Mouse (Mus musculus): ENCODE measurements at regions not wholly inside any gene's neighbourhood (a gene's known extent, or its start where the extent isn't known, plus 50 kb on each side); places are given as distances from the start of the nearest gene placed in this dataset.

DNA sequence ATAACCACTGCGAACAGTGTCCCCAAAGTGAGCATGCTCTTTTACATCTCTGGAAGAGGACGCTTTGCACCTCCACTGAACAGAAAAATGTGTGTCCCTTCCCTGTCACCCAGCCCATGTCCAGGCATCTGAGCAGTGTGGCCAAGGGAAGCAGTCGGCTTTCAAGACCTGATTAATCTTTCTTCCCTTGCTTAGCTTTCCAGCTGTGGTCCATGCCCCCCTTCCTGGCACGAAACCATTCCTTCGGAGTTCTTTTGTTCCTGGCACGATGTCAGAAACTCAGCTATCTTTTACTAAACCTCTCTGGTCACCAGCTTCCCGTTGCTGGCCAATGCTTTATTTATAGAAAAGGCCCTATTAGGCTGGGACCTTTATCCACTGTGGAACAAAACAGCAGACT is 654.5 kb upstream of the Gm19410 start:
- Histone ChIP-seq H3K9me3 (ENCODE audit: control insufficient read depth, low read length) (no peaks in the 10 kb centered on the region; the same call in 1 of the 2 replicates), H3K36me3 (ENCODE audit: control insufficient read depth, insufficient read depth, low read length) (no peaks in the 10 kb centered on the region), H3K27me3 (ENCODE audit: control insufficient read depth, insufficient read depth, low read length) (no peaks in the 10 kb centered on the region), H3K4me3 (ENCODE audit: low read depth, low read length) (no peak overlapping the region), H3K4me1 (ENCODE audit: control insufficient read depth, insufficient read depth, low read length) (no peaks in the 10 kb centered on the region), H3K4me2 (ENCODE audit: low read depth, severe bottlenecking) (no peak overlapping the region), H3K27ac (replicated peaks; ENCODE audit: low read depth, low read length) (no peak overlapping the region), H3K9ac (ENCODE audit: low read length) (no peak overlapping the region)
- ATAC-seq (ENCODE audit: insufficient number of reproducible peaks, low FRiP score, low TSS enrichment, low read depth), result no peak
- DNase-seq (ENCODE audit: low spot score), result no peak
- 87% methylated on average over 7 of the region's 7 CpGs for WGBS

- no peak for DNase-seq (ENCODE audit: low spot score)
- no peak overlapping the region for H3K9ac ChIP-seq (ENCODE audit: low read length)
- no peaks in the 10 kb centered on the region for H3K4me1 ChIP-seq (ENCODE audit: control insufficient read depth, insufficient read depth, low read length)
- no peaks in the 10 kb centered on the region for H3K36me3 ChIP-seq (ENCODE audit: control insufficient read depth, insufficient read depth, low read length)
- 59% methylated on average over 7 of the region's 7 CpGs for WGBS
- H3K27me3 ChIP-seq (ENCODE audit: control insufficient read depth, insufficient read depth, low read length), result no peaks in the 10 kb centered on the region
- no peaks in the 10 kb centered on the region; the same call in 1 of the 2 replicates for H3K9me3 ChIP-seq (ENCODE audit: control insufficient read depth, low read length)
- H3K27ac ChIP-seq (replicated peaks; ENCODE audit: low read depth, low read length), result no peak overlapping the region
- ATAC-seq (ENCODE audit: insufficient number of reproducible peaks, low FRiP score, low TSS enrichment, low read depth), result no peak
- no peak overlapping the region for H3K4me2 ChIP-seq (ENCODE audit: low read depth, severe bottlenecking)
- no peak overlapping the region for H3K4me3 ChIP-seq (ENCODE audit: low read depth, low read length)
These were observed 652.9 kb upstream of the Gm19410 start for GRCm38 (mm10) chr8:35112591-35113265.

GRCm38 (mm10) chr8:35114031-35114430 is 651.6 kb upstream of the Gm19410 start:
- Histone ChIP-seq H3K9ac (ENCODE audit: low read length) (no peak overlapping the region), H3K9me3 (ENCODE audit: control insufficient read depth, low read length) (no peaks in the 10 kb centered on the region; the same call in 1 of the 2 replicates), H3K27me3 (ENCODE audit: control insufficient read depth, insufficient read depth, low read length) (no peaks in the 10 kb centered on the region), H3K4me2 (ENCODE audit: low read depth, severe bottlenecking) (no peak overlapping the region), H3K4me3 (ENCODE audit: low read depth, low read length) (no peak overlapping the region), H3K4me1 (ENCODE audit: control insufficient read depth, insufficient read depth, low read length) (no peaks in the 10 kb centered on the region), H3K27ac (replicated peaks; ENCODE audit: low read depth, low read length) (no peak overlapping the region), H3K36me3 (ENCODE audit: control insufficient read depth, insufficient read depth, low read length) (no peaks in the 10 kb centered on the region)
- no peak for ATAC-seq (ENCODE audit: insufficient number of reproducible peaks, low FRiP score, low TSS enrichment, low read depth)
- WGBS, result 81% methylated on average over 10 of the region's 10 CpGs
- DNase-seq (ENCODE audit: low spot score), result no peak

GRCm38 (mm10) chr8:35120612-35121011 is 645.0 kb upstream of the Gm19410 start:
- Histone ChIP-seq H3K27me3 (ENCODE audit: control insufficient read depth, insufficient read depth, low read length) (no peaks in the 10 kb centered on the region), H3K27ac (replicated peaks; ENCODE audit: low read depth, low read length) (no peak overlapping the region), H3K9ac (ENCODE audit: low read length) (no peak overlapping the region), H3K4me3 (ENCODE audit: low read depth, low read length) (no peak overlapping the region), H3K4me2 (ENCODE audit: low read depth, severe bottlenecking) (no peak overlapping the region), H3K9me3 (ENCODE audit: control insufficient read depth, low read length) (no peaks in the 10 kb centered on the region; the same call in 1 of the 2 replicates), H3K36me3 (ENCODE audit: control insufficient read depth, insufficient read depth, low read length) (no peaks in the 10 kb centered on the region), H3K4me1 (ENCODE audit: control insufficient read depth, insufficient read depth, low read length) (no peaks in the 10 kb centered on the region)
- DNase-seq (ENCODE audit: low spot score), result no peak
- no peak for ATAC-seq (ENCODE audit: insufficient number of reproducible peaks, low FRiP score, low TSS enrichment, low read depth)
- 71% methylated on average over 5 of the region's 5 CpGs for WGBS

GRCm38 (mm10) chr8:35121084-35121483 is 644.5 kb upstream of the Gm19410 start:
- Histone ChIP-seq H3K4me1 (ENCODE audit: control insufficient read depth, insufficient read depth, low read length) (no peaks in the 10 kb centered on the region), H3K4me3 (ENCODE audit: low read depth, low read length) (no peak overlapping the region), H3K9me3 (ENCODE audit: control insufficient read depth, low read length) (no peaks in the 10 kb centered on the region), H3K36me3 (ENCODE audit: control insufficient read depth, insufficient read depth, low read length) (no peaks in the 10 kb centered on the region), H3K27me3 (ENCODE audit: control insufficient read depth, insufficient read depth, low read length) (no peaks in the 10 kb centered on the region), H3K4me2 (ENCODE audit: low read depth, severe bottlenecking) (no peak overlapping the region), H3K9ac (ENCODE audit: low read length) (no peak overlapping the region), H3K27ac (replicated peaks; ENCODE audit: low read depth, low read length) (no peak overlapping the region)
- DNase-seq (ENCODE audit: low spot score) (no peak), ATAC-seq (ENCODE audit: insufficient number of reproducible peaks, low FRiP score, low TSS enrichment, low read depth) (no peak)
- WGBS, result 94% methylated on average over 8 of the region's 8 CpGs

DNA sequence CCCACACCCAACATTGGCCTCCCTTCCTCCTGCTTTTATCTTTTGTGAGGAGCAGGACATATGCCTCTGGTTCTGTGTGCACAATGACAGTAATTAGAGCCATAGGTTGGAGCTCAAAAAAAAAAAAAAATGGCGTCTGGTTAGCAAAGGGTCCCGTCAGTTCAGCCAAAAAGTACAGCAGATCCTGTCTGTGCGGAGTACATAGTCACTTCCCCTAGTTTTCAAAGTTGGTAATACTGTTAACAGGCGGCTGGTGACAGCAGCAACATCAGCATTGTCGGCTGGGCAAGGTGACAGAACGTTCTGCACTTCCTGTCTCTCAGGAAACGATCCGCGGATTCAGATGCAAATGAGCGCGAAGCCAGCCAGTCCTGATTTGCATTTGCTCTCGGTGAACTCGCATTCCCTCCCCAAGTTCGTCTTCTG is 642.4 kb upstream of the Gm19410 start:
- Histone ChIP-seq H3K9ac (ENCODE audit: low read length) (peak overlapping the region; percentile 28; the same call in 1 of the 2 replicates), H3K4me2 (ENCODE audit: low read depth, severe bottlenecking) (peak overlapping the region; percentile 39), H3K4me1 (ENCODE audit: control insufficient read depth, insufficient read depth, low read length) (no peaks in the 10 kb centered on the region), H3K36me3 (ENCODE audit: control insufficient read depth, insufficient read depth, low read length) (no peaks in the 10 kb centered on the region), H3K27ac (replicated peaks; ENCODE audit: low read depth, low read length) (no peak overlapping the region), H3K27me3 (ENCODE audit: control insufficient read depth, insufficient read depth, low read length) (no peaks in the 10 kb centered on the region), H3K4me3 (ENCODE audit: low read depth, low read length) (peak overlapping the region; percentile 12), H3K9me3 (ENCODE audit: control insufficient read depth, low read length) (no peaks in the 10 kb centered on the region)
- ATAC-seq (ENCODE audit: insufficient number of reproducible peaks, low FRiP score, low TSS enrichment, low read depth), result no peak
- 7% methylated on average over 14 of the region's 14 CpGs for WGBS
- peak; percentile 58 for DNase-seq (ENCODE audit: low spot score)

GRCm38 (mm10) chr8:35125179-35125578 is 640.4 kb upstream of the Gm19410 start:
- DNase-seq (ENCODE audit: low spot score) (no peak), ATAC-seq (ENCODE audit: insufficient number of reproducible peaks, low FRiP score, low TSS enrichment, low read depth) (no peak)
- Histone ChIP-seq H3K36me3 (ENCODE audit: control insufficient read depth, insufficient read depth, low read length) (no peaks in the 10 kb centered on the region), H3K27me3 (ENCODE audit: control insufficient read depth, insufficient read depth, low read length) (no peaks in the 10 kb centered on the region), H3K4me2 (ENCODE audit: low read depth, severe bottlenecking) (no peak overlapping the region), H3K4me1 (ENCODE audit: control insufficient read depth, insufficient read depth, low read length) (no peaks in the 10 kb centered on the region), H3K9ac (ENCODE audit: low read length) (no peak overlapping the region), H3K27ac (replicated peaks; ENCODE audit: low read depth, low read length) (no peak overlapping the region), H3K9me3 (ENCODE audit: control insufficient read depth, low read length) (no peaks in the 10 kb centered on the region), H3K4me3 (ENCODE audit: low read depth, low read length) (no peak overlapping the region)
- 96% methylated on average over 3 of the region's 3 CpGs for WGBS

GRCm38 (mm10) chr8:35132281-35132680 is 633.3 kb upstream of the Gm19410 start:
- Histone ChIP-seq H3K36me3 (ENCODE audit: control insufficient read depth, insufficient read depth, low read length) (no peaks in the 10 kb centered on the region), H3K4me3 (ENCODE audit: low read depth, low read length) (no peak overlapping the region), H3K27ac (replicated peaks; ENCODE audit: low read depth, low read length) (no peak overlapping the region), H3K9me3 (ENCODE audit: control insufficient read depth, low read length) (no peaks in the 10 kb centered on the region), H3K9ac (ENCODE audit: low read length) (no peak overlapping the region), H3K4me2 (ENCODE audit: low read depth, severe bottlenecking) (no peak overlapping the region), H3K27me3 (ENCODE audit: control insufficient read depth, insufficient read depth, low read length) (no peaks in the 10 kb centered on the region), H3K4me1 (ENCODE audit: control insufficient read depth, insufficient read depth, low read length) (no peaks in the 10 kb centered on the region)
- WGBS, result 89% methylated on average over 1 of the region's 1 CpGs
- DNase-seq (ENCODE audit: low spot score) (no peak), ATAC-seq (ENCODE audit: insufficient number of reproducible peaks, low FRiP score, low TSS enrichment, low read depth) (no peak)

DNA sequence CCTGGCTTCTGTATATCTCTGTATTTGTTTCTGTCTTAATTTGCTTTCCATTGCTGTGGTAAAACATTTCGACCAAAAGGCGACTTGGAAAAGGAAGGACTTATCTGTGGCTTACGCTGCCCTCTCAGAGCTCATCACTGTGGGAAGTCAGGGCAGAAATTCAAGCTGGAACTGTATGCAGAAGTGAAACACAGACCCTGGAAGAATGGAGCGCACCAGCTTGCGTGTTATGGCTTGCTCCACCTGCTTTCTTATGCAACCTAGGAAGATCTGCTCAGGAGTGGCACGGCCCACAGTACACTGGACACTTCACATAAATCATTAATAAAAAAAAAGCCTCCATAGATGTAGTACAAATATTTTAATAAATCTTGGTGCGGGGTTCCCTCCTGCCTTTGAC is 630.0 kb upstream of the Gm19410 start:
- WGBS, result 88% methylated on average over 7 of the region's 7 CpGs
- ATAC-seq (ENCODE audit: insufficient number of reproducible peaks, low FRiP score, low TSS enrichment, low read depth), result no peak
- H3K4me1 ChIP-seq (ENCODE audit: control insufficient read depth, insufficient read depth, low read length), result no peaks in the 10 kb centered on the region
- no peaks in the 10 kb centered on the region for H3K27me3 ChIP-seq (ENCODE audit: control insufficient read depth, insufficient read depth, low read length)
- no peak for DNase-seq (ENCODE audit: low spot score)
- no peak overlapping the region for H3K4me2 ChIP-seq (ENCODE audit: low read depth, severe bottlenecking)
- H3K9me3 ChIP-seq (ENCODE audit: control insufficient read depth, low read length), result no peaks in the 10 kb centered on the region
- H3K9ac ChIP-seq (ENCODE audit: low read length), result no peak overlapping the region
- H3K27ac ChIP-seq (replicated peaks; ENCODE audit: low read depth, low read length), result no peak overlapping the region
- no peak overlapping the region for H3K4me3 ChIP-seq (ENCODE audit: low read depth, low read length)
- no peaks in the 10 kb centered on the region for H3K36me3 ChIP-seq (ENCODE audit: control insufficient read depth, insufficient read depth, low read length)

Data from limb, embryonic 11.5 days (tissue).